Mouse (Mus musculus): Measurements from ENCODE around the gene Strbp. TPM values are rescaled to one million over a fixed set of nuclear protein-coding genes. Genes with fewer than 3 reads are reported as not detected.

Gene Strbp
- polyA plus RNA-seq, 1 experiment from 2014 or later: 34.9 TPM

- Histone ChIP-seq H3K4me2 (replicated peaks) (no peak overlapping the region), H3K4me3 (replicated peaks) (no peak overlapping the region), H3K4me1 (no peaks in the 10 kb centered on the region), H3K36me3 (peaks cover 32% of the 10 kb centered on the region), H3K9ac (no peak overlapping the region), H3K27me3 (no peaks in the 10 kb centered on the region), H3K9me3 (replicated peaks) (no peaks in the 10 kb centered on the region), H3K27ac (replicated peaks) (no peak overlapping the region)
- 75% methylated on average over 2 of the region's 2 CpGs for WGBS
- no peak for ATAC-seq (ENCODE audit: insufficient number of reproducible peaks, low FRiP score, low TSS enrichment, low read depth)
These were observed 133.0 kb downstream of the Strbp start for GRCm38 (mm10) chr2:37570703-37571102.

- 77% methylated on average over 5 of the region's 5 CpGs for WGBS
- ATAC-seq (ENCODE audit: insufficient number of reproducible peaks, low FRiP score, low TSS enrichment, low read depth): no peak
These were observed 133.8 kb downstream of the Strbp start for GRCm38 (mm10) chr2:37569888-37570287.

GRCm38 (mm10) chr2:37566035-37566434 is 137.6 kb downstream of the Strbp start:
- Histone ChIP-seq H3K27me3 (no peaks in the 10 kb centered on the region), H3K9me3 (replicated peaks) (no peaks in the 10 kb centered on the region), H3K36me3 (peaks cover 72% of the 10 kb centered on the region), H3K4me3 (replicated peaks) (no peak overlapping the region), H3K9ac (no peak overlapping the region), H3K4me1 (no peaks in the 10 kb centered on the region), H3K4me2 (replicated peaks) (no peak overlapping the region), H3K27ac (replicated peaks) (no peak overlapping the region)
- no peak for ATAC-seq (ENCODE audit: insufficient number of reproducible peaks, low FRiP score, low TSS enrichment, low read depth)
- WGBS: 65% methylated on average over 1 of the region's 1 CpGs

More at GRCm38 (mm10) chr2:37569888-37570287, 133.8 kb downstream of the Strbp start:
- H3K9me3 ChIP-seq (replicated peaks): no peaks in the 10 kb centered on the region
- peaks cover 40% of the 10 kb centered on the region for H3K36me3 ChIP-seq
- no peak overlapping the region for H3K9ac ChIP-seq
- H3K27ac ChIP-seq (replicated peaks): no peak overlapping the region
- no peak overlapping the region for H3K4me3 ChIP-seq (replicated peaks)
- no peak overlapping the region for H3K4me2 ChIP-seq (replicated peaks)
- no peaks in the 10 kb centered on the region for H3K4me1 ChIP-seq
- no peaks in the 10 kb centered on the region for H3K27me3 ChIP-seq

GRCm38 (mm10) chr2:37565579-37565978 is 138.1 kb downstream of the Strbp start:
- Histone ChIP-seq H3K4me3 (replicated peaks) (no peak overlapping the region), H3K36me3 (peaks cover 77% of the 10 kb centered on the region), H3K4me1 (no peaks in the 10 kb centered on the region), H3K27me3 (no peaks in the 10 kb centered on the region), H3K9ac (no peak overlapping the region), H3K27ac (replicated peaks) (no peak overlapping the region), H3K9me3 (replicated peaks) (no peaks in the 10 kb centered on the region), H3K4me2 (replicated peaks) (no peak overlapping the region)
- 74% methylated on average over 2 of the region's 2 CpGs for WGBS
- no peak for ATAC-seq (ENCODE audit: insufficient number of reproducible peaks, low FRiP score, low TSS enrichment, low read depth)

GRCm38 (mm10) chr2:37556366-37556765 is 147.3 kb downstream of the Strbp start:
- Histone ChIP-seq H3K9ac (no peak overlapping the region), H3K27ac (replicated peaks) (no peak overlapping the region), H3K27me3 (no peaks in the 10 kb centered on the region), H3K36me3 (peaks cover 80% of the 10 kb centered on the region), H3K4me1 (no peaks in the 10 kb centered on the region), H3K4me3 (replicated peaks) (no peak overlapping the region), H3K4me2 (replicated peaks) (no peak overlapping the region), H3K9me3 (replicated peaks) (peaks cover 3% of the 10 kb centered on the region; the same call in 1 of the 2 replicates)
- 82% methylated on average over 2 of the region's 2 CpGs for WGBS
- ATAC-seq (ENCODE audit: insufficient number of reproducible peaks, low FRiP score, low TSS enrichment, low read depth): no peak

- peaks cover 3% of the 10 kb centered on the region; the same call in 1 of the 2 replicates for H3K9me3 ChIP-seq (replicated peaks)
- ATAC-seq (ENCODE audit: insufficient number of reproducible peaks, low FRiP score, low TSS enrichment, low read depth): no peak
- no peak overlapping the region for H3K4me2 ChIP-seq (replicated peaks)
- no peak overlapping the region for H3K9ac ChIP-seq
- WGBS: 85% methylated on average over 1 of the region's 1 CpGs
- H3K27me3 ChIP-seq: no peaks in the 10 kb centered on the region
- H3K36me3 ChIP-seq: peaks cover 68% of the 10 kb centered on the region
- H3K27ac ChIP-seq (replicated peaks): no peak overlapping the region
- H3K4me1 ChIP-seq: no peaks in the 10 kb centered on the region
- H3K4me3 ChIP-seq (replicated peaks): no peak overlapping the region
These were observed 154.2 kb downstream of the Strbp start for GRCm38 (mm10) chr2:37549346-37550012.

GRCm38 (mm10) chr2:37531639-37532038 is 172.0 kb downstream of the Strbp start:
- no peaks in the 10 kb centered on the region for H3K27me3 ChIP-seq
- no peak overlapping the region for H3K4me3 ChIP-seq (replicated peaks)
- no peak for ATAC-seq (ENCODE audit: insufficient number of reproducible peaks, low FRiP score, low TSS enrichment, low read depth)
- peaks cover 24% of the 10 kb centered on the region for H3K36me3 ChIP-seq
- H3K9ac ChIP-seq: no peak overlapping the region
- no peaks in the 10 kb centered on the region for H3K9me3 ChIP-seq (replicated peaks)
- WGBS: 77% methylated on average over 3 of the region's 3 CpGs
- no peak overlapping the region for H3K4me2 ChIP-seq (replicated peaks)
- no peaks in the 10 kb centered on the region for H3K4me1 ChIP-seq
- H3K27ac ChIP-seq (replicated peaks): no peak overlapping the region

- no peak overlapping the region for H3K9ac ChIP-seq
- H3K9me3 ChIP-seq (replicated peaks): no peaks in the 10 kb centered on the region
- H3K4me3 ChIP-seq (replicated peaks): no peak overlapping the region
- H3K27ac ChIP-seq (replicated peaks): no peak overlapping the region
- WGBS: 77% methylated on average over 1 of the region's 1 CpGs
- no peak for ATAC-seq (ENCODE audit: insufficient number of reproducible peaks, low FRiP score, low TSS enrichment, low read depth)
- H3K4me1 ChIP-seq: no peaks in the 10 kb centered on the region
- peaks cover 24% of the 10 kb centered on the region for H3K36me3 ChIP-seq
- no peaks in the 10 kb centered on the region for H3K27me3 ChIP-seq
- H3K4me2 ChIP-seq (replicated peaks): no peak overlapping the region
These were observed 172.9 kb downstream of the Strbp start for GRCm38 (mm10) chr2:37530766-37531165.

- H3K4me1 ChIP-seq: no peaks in the 10 kb centered on the region
- no peak overlapping the region for H3K9ac ChIP-seq
- H3K27me3 ChIP-seq: no peaks in the 10 kb centered on the region
- no peak overlapping the region for H3K4me3 ChIP-seq (replicated peaks)
- ATAC-seq (ENCODE audit: insufficient number of reproducible peaks, low FRiP score, low TSS enrichment, low read depth): no peak
- 99% methylated on average over 2 of the region's 2 CpGs for WGBS
- peaks cover 10% of the 10 kb centered on the region; the same call in 1 of the 2 replicates for H3K36me3 ChIP-seq
- no peak overlapping the region for H3K4me2 ChIP-seq (replicated peaks)
- no peaks in the 10 kb centered on the region for H3K9me3 ChIP-seq (replicated peaks)
- H3K27ac ChIP-seq (replicated peaks): no peak overlapping the region
These were observed 174.3 kb downstream of the Strbp start for GRCm38 (mm10) chr2:37529397-37529796.

- H3K4me3 ChIP-seq (replicated peaks): no peak overlapping the region
- no peaks in the 10 kb centered on the region for H3K4me1 ChIP-seq
- no peaks in the 10 kb centered on the region for H3K27me3 ChIP-seq
- H3K36me3 ChIP-seq: no peaks in the 10 kb centered on the region
- no peak overlapping the region for H3K9ac ChIP-seq
- H3K9me3 ChIP-seq (replicated peaks): no peaks in the 10 kb centered on the region
- H3K4me2 ChIP-seq (replicated peaks): no peak overlapping the region
- H3K27ac ChIP-seq (replicated peaks): no peak overlapping the region
- no peak for ATAC-seq (ENCODE audit: insufficient number of reproducible peaks, low FRiP score, low TSS enrichment, low read depth)
These were observed 176.1 kb downstream of the Strbp start for GRCm38 (mm10) chr2:37527587-37527986.

GRCm38 (mm10) chr2:37519286-37519640 is 184.4 kb downstream of the Strbp start:
- no peak overlapping the region for H3K27ac ChIP-seq (replicated peaks)
- H3K36me3 ChIP-seq: peaks cover 12% of the 10 kb centered on the region
- H3K4me2 ChIP-seq (replicated peaks): no peak overlapping the region
- H3K9ac ChIP-seq: no peak overlapping the region
- H3K4me3 ChIP-seq (replicated peaks): no peak overlapping the region
- H3K27me3 ChIP-seq: no peaks in the 10 kb centered on the region
- 91% methylated on average over 1 of the region's 1 CpGs for WGBS
- H3K9me3 ChIP-seq (replicated peaks): no peaks in the 10 kb centered on the region
- H3K4me1 ChIP-seq: peaks cover 5% of the 10 kb centered on the region
- no peak for ATAC-seq (ENCODE audit: insufficient number of reproducible peaks, low FRiP score, low TSS enrichment, low read depth)
